Comparison of ENCODE assay signal across 25 mouse cellular contexts in genomic region chr2:169907979-169908378, GRCm38 (mm10).
"Had no signal": no experiment of that assay in that cellular context is flagged by ENCODE, and none has a peak within 500 bp of the region (broad histone marks: within the 10 kb centered on the region; RNA-seq: fewer than 3 reads in every experiment).

No protein-coding gene starts in this region.

- H3K4me3 ChIP-seq: heart, adult 2 months; heart, embryonic 13.5 days; heart, embryonic 15.5 days; hindbrain, embryonic 13.5 days; hindbrain, embryonic 15.5 days; kidney, embryonic 15.5 days; limb, embryonic 13.5 days; limb, embryonic 15.5 days had no signal

- H3K36me3 ChIP-seq: heart, embryonic 13.5 days; heart, embryonic 15.5 days; hindbrain, embryonic 13.5 days; hindbrain, embryonic 15.5 days; kidney, embryonic 15.5 days; limb, embryonic 13.5 days; limb, embryonic 15.5 days had no signal

- H3K27me3 ChIP-seq: heart, embryonic 15.5 days; hindbrain, embryonic 13.5 days; hindbrain, embryonic 15.5 days; limb, embryonic 15.5 days had no signal

- H3K4me1 ChIP-seq: heart, embryonic 15.5 days had no signal

- ATAC-seq: hindbrain, postnatal 0 days; intestine, embryonic 16.5 days had no signal

- H3K27ac ChIP-seq: heart, adult 2 months; heart, embryonic 13.5 days; heart, embryonic 15.5 days; hindbrain, embryonic 13.5 days; hindbrain, embryonic 15.5 days; hindbrain, postnatal 0 days; kidney, embryonic 15.5 days; kidney, postnatal 0 days; limb, embryonic 13.5 days; limb, embryonic 15.5 days had no signal

- H3K9me3 ChIP-seq: heart, embryonic 13.5 days; heart, embryonic 15.5 days; hindbrain, embryonic 13.5 days; hindbrain, embryonic 15.5 days; kidney, embryonic 15.5 days; limb, embryonic 13.5 days; limb, embryonic 15.5 days had no signal

- H3K4me2 ChIP-seq: heart, embryonic 11.5 days; heart, embryonic 13.5 days; heart, embryonic 15.5 days; hindbrain, embryonic 13.5 days; hindbrain, embryonic 15.5 days; kidney, embryonic 15.5 days; limb, embryonic 13.5 days; limb, embryonic 15.5 days had no signal

- DNase-seq: gastrocnemius, postnatal 14 days; gastrocnemius, postnatal 36 days; heart, adult 11 months; heart, adult 2 months; heart, postnatal 14 days; heart, postnatal 36 days; kidney, adult 11 months; kidney, adult 2 months; kidney, adult 9 months; kidney, postnatal 14 days; kidney, postnatal 36 days; layer of hippocampus, adult 9-11 months; layer of hippocampus, postnatal 36 days; left cerebral cortex, postnatal 4 days had no signal

- H3K9ac ChIP-seq: heart, embryonic 13.5 days; heart, embryonic 15.5 days; hindbrain, embryonic 13.5 days; hindbrain, embryonic 15.5 days; kidney, embryonic 15.5 days; limb, embryonic 13.5 days; limb, embryonic 15.5 days had no signal
